17 mouse cellular contexts compared by ENCODE assay signal in genomic region chr12:35578826-35579225, GRCm38 (mm10). TPM values are rescaled to one million over a fixed set of nuclear protein-coding genes. Genes with fewer than 3 reads are reported as not detected.
DNase-seq lines count a peak whose midpoint lies in the region; ATAC-seq and TF ChIP-seq lines count a peak whose summit lies in the region.
"Had no signal": no experiment of that assay in that cellular context is flagged by ENCODE, and none has a peak within 500 bp of the region (broad histone marks: within the 10 kb centered on the region; RNA-seq: fewer than 3 reads in every experiment).

No protein-coding gene starts in this region.

- DNase-seq in kidney, adult 2 months: peak; percentile 51
- DNase-seq in kidney, postnatal 4 days: no peak
- peak; percentile 84 for DNase-seq in liver, adult 2 months (ENCODE audit: extremely low read depth, low read depth, low spot score)
- DNase-seq in liver: no peak
- DNase-seq in fibroblast of lung, adult 2 months (ENCODE audit: low read depth): peak; percentile 28
- no peak for DNase-seq in cerebellum, postnatal 14 days
- DNase-seq: adrenal gland, adult 2 months; cerebellum, adult 18-20 months; kidney, postnatal 25 days; spleen, adult 18-20 months; thymus, postnatal 36 days had no signal

- H3K9ac ChIP-seq in liver, adult 2 months (ENCODE audit: low read depth, low read length): no peak overlapping the region
- H3K9ac ChIP-seq in hindbrain, embryonic 13.5 days: no peak overlapping the region
- H3K9ac ChIP-seq: forebrain, embryonic 12.5 days; heart, embryonic 15.5 days; liver, embryonic 12.5 days had no signal

- no peak for TF ChIP-seq POLR2A in kidney, adult 2 months (IDR thresholded peaks at IDR 0.05; ENCODE audit: low read depth, low read length)
- no peak for TF ChIP-seq POLR2A in liver, adult 2 months (IDR thresholded peaks at IDR 0.05; ENCODE audit: extremely low read depth, insufficient read depth, low read length)

- ATAC-seq in megakaryocyte, adult 5-6 weeks (ENCODE audit: poor library complexity, severe bottlenecking): peak; percentile 51
- no peak for ATAC-seq in hindbrain, embryonic 13.5 days (ENCODE audit: low FRiP score)
- ATAC-seq: liver, embryonic 12.5 days had no signal

- H3K27me3 ChIP-seq in kidney, adult 2 months (replicated peaks; ENCODE audit: control insufficient read depth, insufficient read depth, low read length): no peaks in the 10 kb centered on the region
- no peaks in the 10 kb centered on the region for H3K27me3 ChIP-seq in liver, adult 2 months (ENCODE audit: control insufficient read depth, insufficient read depth, low read length)
- no peaks in the 10 kb centered on the region for H3K27me3 ChIP-seq in hindbrain, embryonic 13.5 days
- H3K27me3 ChIP-seq: forebrain, embryonic 12.5 days; heart, embryonic 15.5 days; liver, embryonic 12.5 days had no signal

- no peaks in the 10 kb centered on the region; the same call in 1 of the 2 replicates for H3K79me2 ChIP-seq in liver, adult 2 months (ENCODE audit: control insufficient read depth, insufficient read depth, low read length)

- H3K4me3 ChIP-seq in kidney, adult 2 months (ENCODE audit: insufficient read depth, low read depth, low read length): no peak overlapping the region
- H3K4me3 ChIP-seq in liver, adult 2 months (ENCODE audit: insufficient read depth, low read depth, low read length): no peak overlapping the region
- no peak overlapping the region for H3K4me3 ChIP-seq in hindbrain, embryonic 13.5 days
- H3K4me3 ChIP-seq: forebrain, embryonic 12.5 days; heart, embryonic 15.5 days; hindbrain, embryonic 10.5 days; liver, embryonic 12.5 days had no signal

- no peak overlapping the region for H3K27ac ChIP-seq in kidney, adult 2 months (ENCODE audit: insufficient read depth, low read depth, low read length)
- no peak overlapping the region for H3K27ac ChIP-seq in liver, adult 2 months (replicated peaks; ENCODE audit: insufficient read depth, low read depth, low read length)
- H3K27ac ChIP-seq in hindbrain, embryonic 13.5 days: no peak overlapping the region
- H3K27ac ChIP-seq: forebrain, embryonic 12.5 days; heart, embryonic 15.5 days; hindbrain, embryonic 10.5 days; liver, embryonic 12.5 days had no signal

- H3K9me3 ChIP-seq in hindbrain, embryonic 13.5 days: no peaks in the 10 kb centered on the region
- H3K9me3 ChIP-seq: forebrain, embryonic 12.5 days; heart, embryonic 15.5 days; hindbrain, embryonic 10.5 days; liver, embryonic 12.5 days had no signal

- WGBS in kidney, adult 2 months: 33% methylated on average over 4 of the region's 4 CpGs
- 15% methylated on average over 4 of the region's 4 CpGs for WGBS in liver, adult 2 months
- WGBS in hindbrain, embryonic 13.5 days: 78% methylated on average over 4 of the region's 4 CpGs

- no peaks in the 10 kb centered on the region for H3K36me3 ChIP-seq in kidney, adult 2 months (ENCODE audit: control insufficient read depth, insufficient read depth, low read length)
- no peaks in the 10 kb centered on the region for H3K36me3 ChIP-seq in liver, adult 2 months (ENCODE audit: control insufficient read depth, insufficient read depth, low read length)
- no peaks in the 10 kb centered on the region for H3K36me3 ChIP-seq in hindbrain, embryonic 13.5 days
- H3K36me3 ChIP-seq: forebrain, embryonic 12.5 days; heart, embryonic 15.5 days; hindbrain, embryonic 10.5 days; liver, embryonic 12.5 days had no signal

- no peaks in the 10 kb centered on the region; the same call in 1 of the 2 replicates for H3K4me1 ChIP-seq in kidney, adult 2 months (ENCODE audit: control insufficient read depth, insufficient read depth, low read length)
- peaks cover 4% of the 10 kb centered on the region; the same call in 1 of the 2 replicates for H3K4me1 ChIP-seq in liver, adult 2 months (ENCODE audit: control insufficient read depth, insufficient read depth, low read length)
- H3K4me1 ChIP-seq in hindbrain, embryonic 13.5 days (replicated peaks): no peaks in the 10 kb centered on the region
- H3K4me1 ChIP-seq: forebrain, embryonic 12.5 days; hindbrain, embryonic 10.5 days; liver, embryonic 12.5 days had no signal

- TF ChIP-seq CTCF in kidney, adult 2 months (conservative IDR thresholded peaks at IDR 0.05; ENCODE audit: insufficient read depth, insufficient read length, low read depth, low read length): no peak
- no peak for TF ChIP-seq CTCF in liver, adult 2 months (IDR thresholded peaks at IDR 0.05; ENCODE audit: low read depth, low read length)

- no peak overlapping the region for H3K4me2 ChIP-seq in hindbrain, embryonic 13.5 days
- H3K4me2 ChIP-seq: forebrain, embryonic 12.5 days; heart, embryonic 15.5 days; liver, embryonic 12.5 days had no signal

RNA-seq across cellular contexts. Expression of gene Ahr, which starts 44.0 kb away (rescaled TPM):
- polyA plus RNA-seq in kidney, adult 2 months (2012; rRNA removed): 3.2 and 3.9 TPM in 2 replicates
- 26.5 and 27.2 TPM in 2 replicates for total RNA-seq in liver, adult 2 months (2014; rRNA removed)
- 10.1 and 11.5 TPM in 2 replicates for polyA plus RNA-seq in liver, adult 2 months (2012; rRNA removed)
- 12.7 and 13.0 TPM in 2 replicates for total RNA-seq in megakaryocyte, adult 5-6 weeks (2015)
- total RNA-seq in megakaryocyte, adult 5-6 weeks (2017): 9.8 and 12.4 TPM in 2 replicates
- polyA plus RNA-seq in hindbrain, embryonic 13.5 days (2015; fragmentation: Nextera tagmentation; extraction: Ambion mirVana): 2.5 and 3.9 TPM in 2 replicates

Comparison
In these comparisons a context has a peak if more than half of its experiments do, and no peak if none do; other contexts are left out.
1. DNase-seq: peak in kidney, adult 2 months (single experiment), liver, adult 2 months (single experiment) and fibroblast of lung, adult 2 months (single experiment); none in kidney, postnatal 4 days (0 of 2), liver (single experiment) and cerebellum, postnatal 14 days (0 of 2).